Mouse (Mus musculus): Measurements from ENCODE around the gene Gpnmb.
A peak's percentile ranks its signal among the peaks of the same experiment; 100 is the strongest.

Gpnmb gene

GRCm38 (mm10) chr6:49036275-49037267 is at the start of gene Gpnmb:
TSS of gene Gpnmb (plus strand) at chr6:49036546.
- DNase-seq (ENCODE audit: low read depth, low spot score) = no peak

GRCm38 (mm10) chr6:48989971-48990370 is 46.4 kb upstream of the Gpnmb start:
- DNase-seq (ENCODE audit: low read depth, low spot score) = no peak

GRCm38 (mm10) chr6:48991991-48992390 is 44.4 kb upstream of the Gpnmb start:
- no peak for DNase-seq (ENCODE audit: low read depth, low spot score)

GRCm38 (mm10) chr6:48998186-48998585 is 38.2 kb upstream of the Gpnmb start:
- DNase-seq (ENCODE audit: low read depth, low spot score) = no peak

GRCm38 (mm10) chr6:48998796-48999195 is 37.5 kb upstream of the Gpnmb start:
- DNase-seq (ENCODE audit: low read depth, low spot score) = no peak

GRCm38 (mm10) chr6:49003381-49003780 is 33.0 kb upstream of the Gpnmb start:
- no peak for DNase-seq (ENCODE audit: low read depth, low spot score)

- peak; percentile 37 for DNase-seq (ENCODE audit: low read depth, low spot score)
Observed at GRCm38 (mm10) chr6:49007981-49008380, 28.4 kb upstream of the Gpnmb start.

GRCm38 (mm10) chr6:49008420-49009160 is 27.8 kb upstream of the Gpnmb start:
- no peak for DNase-seq (ENCODE audit: low read depth, low spot score)

GRCm38 (mm10) chr6:49009161-49009555 is 27.2 kb upstream of the Gpnmb start:
- DNase-seq (ENCODE audit: low read depth, low spot score) = no peak

GRCm38 (mm10) chr6:49009665-49010064 is 26.7 kb upstream of the Gpnmb start:
- no peak for DNase-seq (ENCODE audit: low read depth, low spot score)

- no peak for DNase-seq (ENCODE audit: low read depth, low spot score)
Observed at GRCm38 (mm10) chr6:49011191-49011590, 25.2 kb upstream of the Gpnmb start.

GRCm38 (mm10) chr6:49013023-49013422 is 23.3 kb upstream of the Gpnmb start:
- no peak for DNase-seq (ENCODE audit: low read depth, low spot score)

- no peak for DNase-seq (ENCODE audit: low read depth, low spot score)
Observed at GRCm38 (mm10) chr6:49013458-49013857, 22.9 kb upstream of the Gpnmb start.

- no peak for DNase-seq (ENCODE audit: low read depth, low spot score)
Observed at GRCm38 (mm10) chr6:49017150-49017549, 19.2 kb upstream of the Gpnmb start.

- no peak for DNase-seq (ENCODE audit: low read depth, low spot score)
Observed at GRCm38 (mm10) chr6:49019341-49019740, 17.0 kb upstream of the Gpnmb start.

- DNase-seq (ENCODE audit: low read depth, low spot score) = no peak
Observed at GRCm38 (mm10) chr6:49021141-49022012, 15.0 kb upstream of the Gpnmb start.

- DNase-seq (ENCODE audit: low read depth, low spot score) = no peak
Observed at GRCm38 (mm10) chr6:49022384-49022783, 14.0 kb upstream of the Gpnmb start.

GRCm38 (mm10) chr6:49023315-49023714 is 13.0 kb upstream of the Gpnmb start:
- DNase-seq (ENCODE audit: low read depth, low spot score) = no peak

- no peak for DNase-seq (ENCODE audit: low read depth, low spot score)
Observed at GRCm38 (mm10) chr6:49025290-49025689, 11.1 kb upstream of the Gpnmb start.

- no peak for DNase-seq (ENCODE audit: low read depth, low spot score)
Observed at GRCm38 (mm10) chr6:49026496-49026895, 9.8 kb upstream of the Gpnmb start.

GRCm38 (mm10) chr6:49028019-49028418 is 8.3 kb upstream of the Gpnmb start:
- no peak for DNase-seq (ENCODE audit: low read depth, low spot score)

- DNase-seq (ENCODE audit: low read depth, low spot score) = no peak
Observed at GRCm38 (mm10) chr6:49028708-49029107, 7.6 kb upstream of the Gpnmb start.
